Mouse (Mus musculus): Measurements from ENCODE around the gene Fsd2. TPM values are rescaled to one million over a fixed set of nuclear protein-coding genes. Genes with fewer than 3 reads are reported as not detected.

Gene Fsd2
- polyA plus RNA-seq (2014; fragmentation: Nextera tagmentation; extraction: Ambion mirVana): 0.04 and 0.07 TPM in 2 replicates

DNA sequence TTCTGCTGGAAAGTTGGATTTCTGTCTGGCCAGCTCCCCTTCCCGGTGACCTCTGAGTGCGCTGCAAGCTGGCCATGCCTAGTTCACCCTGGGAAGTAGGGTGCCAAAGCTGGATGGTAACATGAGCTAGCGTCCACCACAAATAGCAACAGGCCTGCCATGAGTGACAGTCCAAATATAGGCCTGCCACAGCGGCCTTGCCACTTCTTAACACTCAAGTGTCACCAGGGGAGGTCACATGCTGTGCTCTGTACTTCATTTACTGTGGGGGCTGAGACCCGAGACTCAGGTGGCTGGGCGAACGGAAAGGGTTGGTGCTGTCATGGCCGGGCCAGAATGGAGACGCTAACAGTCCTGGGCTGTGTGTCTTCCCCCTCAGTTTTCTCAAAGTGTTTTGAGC, at the start of gene Fsd2:
Gene Fsd2, minus strand, starts transcription at position 53 of the 400 bp plus-strand sequence.
- H3K9ac ChIP-seq (ENCODE audit: low read length): no peak within 1 kb of the TSS
- H3K4me3 ChIP-seq (ENCODE audit: low read depth, low read length): no peak within 1 kb of the TSS
- no peaks in the 10 kb centered on the region for H3K9me3 ChIP-seq (ENCODE audit: control insufficient read depth, low read length)
- H3K27me3 ChIP-seq (ENCODE audit: control insufficient read depth, insufficient read depth, low read length): no peaks in the 10 kb centered on the region
- no peak within 1 kb of the TSS for H3K4me2 ChIP-seq (ENCODE audit: low read depth, severe bottlenecking)
- H3K27ac ChIP-seq (replicated peaks; ENCODE audit: low read depth, low read length): no peak within 1 kb of the TSS
- 74% methylated on average over 9 of the region's 9 CpGs for WGBS
- no peak for ATAC-seq (ENCODE audit: insufficient number of reproducible peaks, low FRiP score, low TSS enrichment, low read depth)
- DNase-seq (ENCODE audit: low spot score): peak; percentile 23
- H3K36me3 ChIP-seq (ENCODE audit: control insufficient read depth, insufficient read depth, low read length): no peaks in the 10 kb centered on the region
- 0 out of 2 replicates have a peak, but pooled peaks cover 5% of the 10 kb centered on the region for H3K4me1 ChIP-seq (ENCODE audit: control insufficient read depth, insufficient read depth, low read length)

DNA sequence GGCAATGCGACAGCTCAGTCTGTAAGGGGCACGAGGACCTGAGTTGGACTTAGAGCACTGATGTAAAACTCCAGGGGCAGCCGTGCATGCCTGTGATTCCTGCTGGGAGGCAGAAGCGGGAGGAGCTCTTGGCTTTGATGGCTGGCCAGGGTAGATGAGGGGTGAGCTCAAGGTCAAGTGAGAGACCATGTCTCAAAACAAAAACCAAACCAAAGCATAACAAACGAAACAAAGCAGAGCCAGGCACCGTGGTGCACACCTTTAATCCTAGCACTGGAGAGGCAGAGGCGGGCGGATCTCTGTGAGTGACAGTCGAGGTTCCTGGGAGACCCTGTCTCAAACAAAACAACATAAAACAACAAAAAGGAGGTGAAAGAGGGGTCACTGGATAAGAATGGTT, 48.3 kb upstream of the Fsd2 start:
- ATAC-seq (ENCODE audit: insufficient number of reproducible peaks, low FRiP score, low TSS enrichment, low read depth): no peak
- no peaks in the 10 kb centered on the region for H3K27me3 ChIP-seq (ENCODE audit: control insufficient read depth, insufficient read depth, low read length)
- 79% methylated on average over 9 of the region's 9 CpGs for WGBS
- H3K9ac ChIP-seq (ENCODE audit: low read length): no peak overlapping the region
- no peak overlapping the region for H3K4me2 ChIP-seq (ENCODE audit: low read depth, severe bottlenecking)
- DNase-seq (ENCODE audit: low spot score): no peak
- no peaks in the 10 kb centered on the region for H3K36me3 ChIP-seq (ENCODE audit: control insufficient read depth, insufficient read depth, low read length)
- no peaks in the 10 kb centered on the region for H3K9me3 ChIP-seq (ENCODE audit: control insufficient read depth, low read length)
- H3K4me3 ChIP-seq (ENCODE audit: low read depth, low read length): no peak overlapping the region
- H3K27ac ChIP-seq (replicated peaks; ENCODE audit: low read depth, low read length): no peak overlapping the region
- no peaks in the 10 kb centered on the region for H3K4me1 ChIP-seq (ENCODE audit: control insufficient read depth, insufficient read depth, low read length)

- Histone ChIP-seq H3K9ac (ENCODE audit: low read length) (no peak overlapping the region), H3K27ac (replicated peaks; ENCODE audit: low read depth, low read length) (no peak overlapping the region), H3K27me3 (ENCODE audit: control insufficient read depth, insufficient read depth, low read length) (no peaks in the 10 kb centered on the region), H3K36me3 (ENCODE audit: control insufficient read depth, insufficient read depth, low read length) (no peaks in the 10 kb centered on the region; the same call in 1 of the 2 replicates), H3K9me3 (ENCODE audit: control insufficient read depth, low read length) (no peaks in the 10 kb centered on the region), H3K4me1 (ENCODE audit: control insufficient read depth, insufficient read depth, low read length) (no peaks in the 10 kb centered on the region), H3K4me2 (ENCODE audit: low read depth, severe bottlenecking) (no peak overlapping the region), H3K4me3 (ENCODE audit: low read depth, low read length) (no peak overlapping the region)
- 90% methylated on average over 13 of the region's 13 CpGs for WGBS
- ATAC-seq (ENCODE audit: insufficient number of reproducible peaks, low FRiP score, low TSS enrichment, low read depth) (no peak), DNase-seq (ENCODE audit: low spot score) (no peak)
These were observed 46.3 kb upstream of the Fsd2 start for GRCm38 (mm10) chr7:81612856-81613635.

DNA sequence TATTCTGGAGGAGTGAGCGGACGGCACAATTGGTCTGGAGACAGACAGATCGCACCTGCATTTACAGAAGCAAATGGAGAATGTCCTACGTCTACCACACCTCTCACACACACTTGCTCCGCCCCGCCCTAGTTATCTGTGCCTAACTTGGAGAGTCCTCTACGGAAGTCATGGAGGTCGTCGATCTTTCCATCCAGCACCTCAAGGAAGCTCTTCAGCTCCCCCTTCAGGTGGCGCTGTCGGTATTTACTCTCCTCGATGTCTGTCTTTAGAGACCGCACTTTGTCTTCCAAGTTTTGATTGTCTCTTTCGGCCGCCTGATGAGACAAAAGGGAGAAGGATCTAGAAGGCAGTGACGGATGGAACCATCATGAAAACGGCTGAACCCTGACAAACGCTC, 43.4 kb upstream of the Fsd2 start:
- DNase-seq (ENCODE audit: low spot score) (peak; percentile 27), ATAC-seq (ENCODE audit: insufficient number of reproducible peaks, low FRiP score, low TSS enrichment, low read depth) (no peak)
- Histone ChIP-seq H3K4me2 (ENCODE audit: low read depth, severe bottlenecking) (no peak overlapping the region), H3K27ac (replicated peaks; ENCODE audit: low read depth, low read length) (no peak overlapping the region), H3K9me3 (ENCODE audit: control insufficient read depth, low read length) (no peaks in the 10 kb centered on the region), H3K4me1 (ENCODE audit: control insufficient read depth, insufficient read depth, low read length) (no peaks in the 10 kb centered on the region), H3K27me3 (ENCODE audit: control insufficient read depth, insufficient read depth, low read length) (no peaks in the 10 kb centered on the region), H3K9ac (ENCODE audit: low read length) (no peak overlapping the region), H3K36me3 (ENCODE audit: control insufficient read depth, insufficient read depth, low read length) (no peaks in the 10 kb centered on the region; the same call in 1 of the 2 replicates), H3K4me3 (ENCODE audit: low read depth, low read length) (no peak overlapping the region)
- 71% methylated on average over 18 of the region's 18 CpGs for WGBS

DNA sequence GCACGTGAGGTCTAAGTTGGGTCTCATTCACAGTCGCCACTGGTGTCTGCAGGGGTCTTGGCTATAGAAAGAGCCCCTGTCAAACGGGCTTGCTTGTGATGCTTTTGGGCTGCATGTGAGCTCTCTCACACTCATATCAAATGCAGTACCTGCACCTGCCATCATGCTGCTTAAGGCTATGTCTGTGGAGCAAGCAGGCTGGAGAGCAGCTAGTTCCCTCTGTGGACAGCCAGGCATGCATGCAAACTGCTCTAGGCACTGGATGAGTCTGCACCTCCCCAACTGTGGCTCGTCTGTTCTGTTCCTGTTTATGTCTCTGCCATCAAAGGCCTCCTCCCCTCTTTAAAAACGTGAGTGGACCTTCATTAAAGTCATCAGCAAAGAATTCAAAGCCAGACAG, 39.7 kb upstream of the Fsd2 start:
- Histone ChIP-seq H3K4me2 (ENCODE audit: low read depth, severe bottlenecking) (no peak overlapping the region), H3K27ac (replicated peaks; ENCODE audit: low read depth, low read length) (no peak overlapping the region), H3K27me3 (ENCODE audit: control insufficient read depth, insufficient read depth, low read length) (no peaks in the 10 kb centered on the region), H3K9me3 (ENCODE audit: control insufficient read depth, low read length) (no peaks in the 10 kb centered on the region), H3K9ac (ENCODE audit: low read length) (no peak overlapping the region), H3K4me3 (ENCODE audit: low read depth, low read length) (no peak overlapping the region), H3K4me1 (ENCODE audit: control insufficient read depth, insufficient read depth, low read length) (no peaks in the 10 kb centered on the region), H3K36me3 (ENCODE audit: control insufficient read depth, insufficient read depth, low read length) (no peaks in the 10 kb centered on the region; the same call in 1 of the 2 replicates)
- 48% methylated on average over 5 of the region's 5 CpGs for WGBS
- no peak for DNase-seq (ENCODE audit: low spot score)
- no peak for ATAC-seq (ENCODE audit: insufficient number of reproducible peaks, low FRiP score, low TSS enrichment, low read depth)

DNA sequence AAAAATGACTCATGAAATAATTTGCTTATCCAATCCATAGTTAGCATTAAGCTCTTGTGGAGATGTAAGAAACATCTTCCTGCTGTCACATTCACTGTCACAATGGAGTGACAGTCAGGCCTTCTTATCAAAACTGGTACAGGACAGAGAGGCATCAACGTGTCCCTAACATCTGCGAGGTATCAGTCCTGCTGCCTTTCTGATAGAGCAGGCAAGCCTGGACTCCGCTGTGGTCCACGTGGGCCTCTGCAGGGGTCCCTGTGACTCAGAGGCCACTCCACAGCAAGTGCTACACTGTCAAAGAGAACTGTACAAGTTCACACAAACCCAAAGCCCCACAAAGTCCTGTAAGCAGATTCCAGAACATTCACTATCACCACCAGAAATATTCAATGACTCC, 38.7 kb upstream of the Fsd2 start:
- H3K4me3 ChIP-seq (ENCODE audit: low read depth, low read length): no peak overlapping the region
- no peaks in the 10 kb centered on the region for H3K4me1 ChIP-seq (ENCODE audit: control insufficient read depth, insufficient read depth, low read length)
- no peaks in the 10 kb centered on the region for H3K27me3 ChIP-seq (ENCODE audit: control insufficient read depth, insufficient read depth, low read length)
- no peak overlapping the region for H3K9ac ChIP-seq (ENCODE audit: low read length)
- no peak for DNase-seq (ENCODE audit: low spot score)
- no peak overlapping the region for H3K4me2 ChIP-seq (ENCODE audit: low read depth, severe bottlenecking)
- WGBS: 81% methylated on average over 4 of the region's 4 CpGs
- H3K27ac ChIP-seq (replicated peaks; ENCODE audit: low read depth, low read length): no peak overlapping the region
- H3K36me3 ChIP-seq (ENCODE audit: control insufficient read depth, insufficient read depth, low read length): no peaks in the 10 kb centered on the region; the same call in 1 of the 2 replicates
- no peaks in the 10 kb centered on the region for H3K9me3 ChIP-seq (ENCODE audit: control insufficient read depth, low read length)
- no peak for ATAC-seq (ENCODE audit: insufficient number of reproducible peaks, low FRiP score, low TSS enrichment, low read depth)

DNA sequence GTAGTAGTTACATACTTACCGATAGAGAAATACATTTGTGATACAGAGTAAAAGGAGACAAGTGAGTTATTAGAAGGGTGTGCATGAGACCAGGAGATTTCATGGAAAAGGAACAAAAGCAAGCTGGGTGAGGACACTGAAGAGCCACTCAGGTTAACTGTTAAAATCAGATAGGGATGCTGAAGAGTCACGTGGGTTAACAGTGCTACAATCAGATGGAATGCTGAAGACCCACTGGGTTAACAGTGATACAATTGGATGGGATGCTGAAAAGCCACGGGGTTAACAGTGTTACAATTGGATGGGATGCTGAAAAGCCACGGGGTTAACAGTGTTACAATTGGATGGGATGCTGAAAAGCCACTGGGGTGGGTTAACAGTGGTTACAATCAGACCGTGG, 38.2 kb upstream of the Fsd2 start:
- WGBS: 87% methylated on average over 5 of the region's 5 CpGs
- ATAC-seq (ENCODE audit: insufficient number of reproducible peaks, low FRiP score, low TSS enrichment, low read depth): no peak

GRCm38 (mm10) chr7:81599379-81600280, 32.9 kb upstream of the Fsd2 start:
- H3K36me3 ChIP-seq (ENCODE audit: control insufficient read depth, insufficient read depth, low read length): 0 out of 2 replicates have a peak, but pooled peaks cover 4% of the 10 kb centered on the region
- no peak overlapping the region for H3K4me2 ChIP-seq (ENCODE audit: low read depth, severe bottlenecking)
- H3K27me3 ChIP-seq (ENCODE audit: control insufficient read depth, insufficient read depth, low read length): no peaks in the 10 kb centered on the region
- ATAC-seq (ENCODE audit: insufficient number of reproducible peaks, low FRiP score, low TSS enrichment, low read depth) (no peak), DNase-seq (ENCODE audit: low spot score) (no peak)
- H3K9ac ChIP-seq (ENCODE audit: low read length): no peak overlapping the region
- no peaks in the 10 kb centered on the region for H3K4me1 ChIP-seq (ENCODE audit: control insufficient read depth, insufficient read depth, low read length)
- no peak overlapping the region for H3K4me3 ChIP-seq (ENCODE audit: low read depth, low read length)
- WGBS: 66% methylated on average over 8 of the region's 8 CpGs
- H3K27ac ChIP-seq (replicated peaks; ENCODE audit: low read depth, low read length): no peak overlapping the region
- H3K9me3 ChIP-seq (ENCODE audit: control insufficient read depth, low read length): no peaks in the 10 kb centered on the region

More for the DNA sequence above, 38.2 kb upstream of the Fsd2 start:
- Histone ChIP-seq H3K9me3 (ENCODE audit: control insufficient read depth, low read length) (no peaks in the 10 kb centered on the region), H3K9ac (ENCODE audit: low read length) (no peak overlapping the region), H3K4me3 (ENCODE audit: low read depth, low read length) (no peak overlapping the region), H3K4me1 (ENCODE audit: control insufficient read depth, insufficient read depth, low read length) (no peaks in the 10 kb centered on the region), H3K27ac (replicated peaks; ENCODE audit: low read depth, low read length) (no peak overlapping the region), H3K36me3 (ENCODE audit: control insufficient read depth, insufficient read depth, low read length) (no peaks in the 10 kb centered on the region; the same call in 1 of the 2 replicates), H3K27me3 (ENCODE audit: control insufficient read depth, insufficient read depth, low read length) (no peaks in the 10 kb centered on the region), H3K4me2 (ENCODE audit: low read depth, severe bottlenecking) (no peak overlapping the region)
- no peak for DNase-seq (ENCODE audit: low spot score)
